Mouse (Mus musculus) hindbrain, embryonic 14.5 days (tissue): Measurements from ENCODE around the gene Syce1l. TPM values are rescaled to one million over a fixed set of nuclear protein-coding genes. Genes with fewer than 3 reads are reported as not detected.

Experiments
- ATAC-seq: fragments of 200-750 bp; cut with Nextera tagmentation; 2 replicates; pipeline ENCODE4 v1.8.0; 2017; ENCODE audit warnings: moderate number of reproducible peaks, mild to moderate bottlenecking, moderate TSS enrichment, moderate library complexity; ENCODE audit not compliant: low FRiP score
- DNase-seq: peaks from one replicate; pipeline ENCODE4 v3.0.0-alpha.2; 2015; ENCODE audit warnings: low spot score
- H3K27ac ChIP-seq: fragments of 300-500 bp; sonication (generic); 2 replicates; pipeline ENCODE4 v1.5.1; 2014; ENCODE audit warnings: mild to moderate bottlenecking, moderate library complexity
- H3K27me3 ChIP-seq: fragments of 300-500 bp; sonication (generic); 2 replicates; pipeline ENCODE4 v1.6.1; 2014; ENCODE audit warnings: mild to moderate bottlenecking, low read length, mixed read lengths; ENCODE audit not compliant: control insufficient read depth, insufficient read depth
- H3K36me3 ChIP-seq: fragments of 300-500 bp; sonication (generic); replicated peaks from 2 replicates; pipeline ENCODE4 v1.6.1; 2014; ENCODE audit not compliant: control insufficient read depth, insufficient read depth
- H3K4me1 ChIP-seq: fragments of 300-500 bp; sonication (generic); replicated peaks from 2 replicates; pipeline ENCODE4 v1.6.1; 2014; ENCODE audit warnings: antibody characterized with exemption, low read length, mixed read lengths; ENCODE audit not compliant: control insufficient read depth, insufficient read depth
- H3K4me2 ChIP-seq: fragments of 300-500 bp; sonication (generic); replicated peaks from 2 replicates; pipeline ENCODE4 v1.6.1; 2014; ENCODE audit warnings: mild to moderate bottlenecking, moderate library complexity
- H3K4me3 ChIP-seq: fragments of 300-500 bp; sonication (generic); replicated peaks from 2 replicates; pipeline ENCODE4 v1.5.1; 2014; ENCODE audit warnings: mild to moderate bottlenecking, low read length
- H3K9ac ChIP-seq: fragments of 300-500 bp; sonication (generic); 2 replicates; pipeline ENCODE4 v1.6.1; 2014
- H3K9me3 ChIP-seq: fragments of 300-500 bp; sonication (generic); 2 replicates; pipeline ENCODE4 v1.6.1; 2016; ENCODE audit warnings: low read length; ENCODE audit not compliant: control insufficient read depth
- WGBS: fragments of 180-500 bp; shearing (Covaris S2); extraction: QIAGEN DNeasy Blood & Tissue Kit; methylation state at CpG from one replicate; pipeline ENCODE4 v1.1.7; 2014; 5-methylcytosine and 5-hydroxymethylcytosine counted together
- polyA plus RNA-seq: library from polyadenylated mRNA; unstranded; fragments of >200 nt; fragmentation: Nextera tagmentation; extraction: Ambion mirVana; gene quantifications from 2 replicates; pipeline ENCODE4 v1.2.1, GENCODE M21; 2014

Syce1l gene
- polyA plus RNA-seq, 1 experiment from 2014 or later, result not detected

DNA sequence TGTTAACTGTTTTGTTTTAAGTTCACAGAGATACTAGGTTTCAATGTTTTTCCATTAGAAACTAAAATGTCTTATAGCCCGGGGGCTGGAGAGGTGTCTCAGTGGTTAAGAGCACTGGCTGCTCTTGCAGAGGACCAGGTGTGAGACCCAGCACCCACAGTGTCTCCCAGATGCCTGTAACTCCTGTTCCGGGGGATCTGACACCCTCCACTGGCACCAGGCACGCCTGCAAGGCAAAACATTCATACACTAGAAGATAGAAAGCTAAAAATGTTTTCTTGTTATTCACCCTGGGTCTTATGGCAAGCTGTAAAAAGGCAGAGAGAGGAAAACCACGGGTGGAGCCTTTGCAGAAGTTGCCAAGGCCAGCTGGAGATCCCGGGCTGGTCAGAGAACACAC lies 2.2 kb downstream of the Syce1l start:
- no peak for ATAC-seq
- H3K9ac ChIP-seq, result no peak overlapping the region
- WGBS, result 84% methylated on average over 5 of the region's 5 CpGs
- DNase-seq, result no peak
- H3K27ac ChIP-seq, result no peak overlapping the region
- H3K4me3 ChIP-seq, result no peak overlapping the region
- no peak overlapping the region for H3K4me2 ChIP-seq
- H3K4me1 ChIP-seq, result no peaks in the 10 kb centered on the region
- H3K9me3 ChIP-seq, result no peaks in the 10 kb centered on the region
- H3K27me3 ChIP-seq, result no peaks in the 10 kb centered on the region
- H3K36me3 ChIP-seq, result peaks cover 29% of the 10 kb centered on the region

DNA sequence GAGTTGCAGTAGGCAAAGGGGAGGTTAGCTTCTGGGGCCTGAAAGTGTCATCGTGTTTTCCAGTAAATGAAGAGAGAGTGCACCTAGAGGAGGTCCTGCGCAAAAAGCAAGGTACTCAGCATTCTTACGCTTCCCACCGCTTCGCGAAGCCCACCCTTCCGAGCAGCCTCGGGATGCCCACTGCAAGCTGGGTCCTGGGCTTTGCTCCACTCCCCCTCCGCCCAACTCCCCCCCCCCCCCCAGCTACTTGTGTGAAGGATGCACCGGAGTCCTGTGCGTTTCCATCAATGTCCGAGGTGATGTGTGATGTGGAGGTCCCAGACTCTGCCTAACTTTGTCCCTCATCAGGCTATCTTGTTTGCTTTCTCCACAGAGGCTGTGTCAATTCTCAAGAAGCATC lies 9.4 kb downstream of the Syce1l start:
- Histone ChIP-seq H3K9me3 (no peaks in the 10 kb centered on the region), H3K27me3 (no peaks in the 10 kb centered on the region), H3K4me1 (no peaks in the 10 kb centered on the region), H3K9ac (no peak overlapping the region), H3K36me3 (no peaks in the 10 kb centered on the region), H3K27ac (no peak overlapping the region), H3K4me2 (no peak overlapping the region), H3K4me3 (no peak overlapping the region)
- WGBS, result 88% methylated on average over 12 of the region's 12 CpGs
- ATAC-seq (no peak), DNase-seq (no peak)

GRCm38 (mm10) chr8:113653151-113653550 lies 10.1 kb downstream of the Syce1l start:
- no peak overlapping the region for H3K4me2 ChIP-seq
- no peak overlapping the region for H3K27ac ChIP-seq
- DNase-seq (no peak), ATAC-seq (no peak)
- H3K27me3 ChIP-seq, result no peaks in the 10 kb centered on the region
- 71% methylated on average over 4 of the region's 4 CpGs for WGBS
- no peak overlapping the region for H3K4me3 ChIP-seq
- no peaks in the 10 kb centered on the region for H3K9me3 ChIP-seq
- no peak overlapping the region for H3K9ac ChIP-seq
- no peaks in the 10 kb centered on the region for H3K36me3 ChIP-seq
- H3K4me1 ChIP-seq, result no peaks in the 10 kb centered on the region

DNA sequence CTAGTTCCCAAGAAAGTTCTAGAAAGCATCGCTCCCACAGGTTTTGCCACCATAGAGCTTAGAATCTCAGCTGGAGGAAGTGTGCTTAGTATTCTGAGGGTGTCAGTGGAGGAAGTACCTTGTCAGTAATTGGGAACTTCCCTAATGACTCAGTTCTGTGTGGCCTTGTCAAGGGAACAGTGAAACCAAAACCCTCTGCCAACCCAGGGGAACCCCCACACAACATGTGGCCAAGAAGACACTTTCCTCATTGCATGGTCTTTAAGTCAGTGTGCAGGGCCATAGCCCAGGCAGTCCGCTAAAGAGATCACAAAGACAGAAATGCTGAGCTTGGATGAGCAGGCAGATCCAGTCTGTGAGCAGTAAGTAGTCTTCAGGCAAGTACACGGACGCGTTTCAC lies 13.1 kb downstream of the Syce1l start:
- Histone ChIP-seq H3K4me2 (no peak overlapping the region), H3K27me3 (no peaks in the 10 kb centered on the region), H3K9ac (no peak overlapping the region), H3K27ac (no peak overlapping the region), H3K4me3 (no peak overlapping the region), H3K36me3 (no peaks in the 10 kb centered on the region), H3K4me1 (no peaks in the 10 kb centered on the region), H3K9me3 (no peaks in the 10 kb centered on the region)
- DNase-seq, result no peak
- WGBS, result 94% methylated on average over 5 of the region's 5 CpGs
- no peak for ATAC-seq

DNA sequence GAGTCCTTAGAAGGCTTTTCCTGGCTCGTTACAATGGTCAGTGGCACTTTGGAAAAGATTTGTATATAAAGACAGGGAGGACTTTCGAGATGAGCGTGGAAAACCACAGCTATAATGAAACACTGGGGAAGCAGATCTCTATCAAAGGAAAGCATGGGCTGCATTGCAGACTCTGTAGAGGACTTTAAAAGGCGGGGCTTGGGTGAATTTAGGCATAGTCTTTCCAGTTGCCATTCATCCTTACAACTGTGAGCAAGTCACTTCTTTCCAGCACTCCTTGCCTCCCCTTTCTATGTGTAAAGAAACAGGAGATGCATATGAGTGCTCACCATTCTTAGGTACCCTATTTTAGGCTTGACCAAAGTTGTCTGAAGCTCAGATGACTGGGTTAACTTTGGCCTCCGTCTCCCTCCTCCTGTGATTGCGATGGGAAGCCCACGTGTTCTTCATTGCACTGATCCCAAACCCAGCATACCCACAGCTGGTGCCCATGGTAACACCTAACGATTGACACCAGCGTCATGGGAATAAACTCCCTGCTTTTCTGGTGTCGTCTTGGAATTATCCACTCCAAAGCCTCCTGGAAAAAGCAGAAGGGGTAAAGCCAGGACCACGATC lies 13.8 kb downstream of the Syce1l start:
- Histone ChIP-seq H3K27me3 (no peaks in the 10 kb centered on the region), H3K27ac (no peak overlapping the region), H3K4me1 (no peaks in the 10 kb centered on the region), H3K36me3 (no peaks in the 10 kb centered on the region), H3K4me2 (no peak overlapping the region), H3K4me3 (no peak overlapping the region), H3K9ac (no peak overlapping the region), H3K9me3 (no peaks in the 10 kb centered on the region)
- ATAC-seq (no peak), DNase-seq (no peak)
- 81% methylated on average over 11 of the region's 11 CpGs for WGBS

DNA sequence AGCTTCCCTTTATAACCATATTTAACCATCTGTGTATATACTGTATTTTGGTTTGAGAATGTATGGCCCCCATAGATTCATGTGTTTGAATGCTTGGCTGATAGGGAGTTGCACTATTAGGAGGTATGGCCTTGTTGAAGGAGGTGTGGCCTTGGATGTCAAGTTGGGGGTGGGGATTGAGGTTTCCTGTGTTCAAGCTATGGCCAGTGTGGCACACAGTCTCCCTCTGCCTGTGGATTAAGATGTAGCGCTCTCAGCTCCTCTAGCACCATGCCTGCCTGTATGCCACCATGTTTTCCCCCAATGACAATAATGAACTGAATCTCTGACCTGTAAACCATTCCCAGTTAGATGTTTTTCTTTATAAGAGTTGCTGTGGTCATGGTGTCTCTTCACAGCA lies 17.1 kb downstream of the Syce1l start:
- H3K27me3 ChIP-seq, result no peaks in the 10 kb centered on the region
- H3K4me2 ChIP-seq, result no peak overlapping the region
- H3K9me3 ChIP-seq, result no peaks in the 10 kb centered on the region
- H3K27ac ChIP-seq, result no peak overlapping the region
- no peaks in the 10 kb centered on the region for H3K36me3 ChIP-seq
- H3K9ac ChIP-seq, result no peak overlapping the region
- WGBS, result 96% methylated on average over 1 of the region's 1 CpGs
- DNase-seq (no peak), ATAC-seq (no peak)
- H3K4me3 ChIP-seq, result no peak overlapping the region
- 0 out of 2 replicates have a peak, but pooled peaks cover 4% of the 10 kb centered on the region for H3K4me1 ChIP-seq

GRCm38 (mm10) chr8:113664544-113664943 lies 21.5 kb downstream of the Syce1l start:
- 11% methylated on average over 2 of the region's 2 CpGs for WGBS
- peak; percentile 89 for ATAC-seq

DNA sequence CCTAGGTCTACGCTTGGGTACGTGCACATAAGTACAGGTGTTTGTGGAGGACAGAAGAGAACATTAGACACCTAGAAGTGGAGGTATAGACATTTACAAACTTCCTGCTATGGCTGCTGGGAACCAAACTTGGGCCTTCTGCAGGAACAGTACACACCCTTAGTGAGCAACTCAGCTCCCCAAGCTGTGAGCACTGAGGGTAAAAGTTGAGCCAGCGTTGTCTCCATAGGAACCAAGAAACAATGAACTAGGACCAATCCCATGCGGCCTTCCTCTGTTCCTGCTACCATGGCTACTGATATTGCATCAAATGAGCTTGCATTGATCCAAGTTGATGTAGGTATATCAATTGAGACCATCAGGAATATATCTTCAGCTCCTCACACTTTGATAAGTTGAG lies 22.0 kb downstream of the Syce1l start:
- no peaks in the 10 kb centered on the region for H3K36me3 ChIP-seq
- no peak overlapping the region for H3K4me3 ChIP-seq
- ATAC-seq (peak; percentile 59; the same call in 1 of the 2 replicates), DNase-seq (no peak)
- H3K27me3 ChIP-seq, result no peaks in the 10 kb centered on the region
- H3K9ac ChIP-seq, result no peak overlapping the region
- WGBS, result 48% methylated on average over 4 of the region's 4 CpGs
- H3K4me2 ChIP-seq, result no peak overlapping the region
- no peaks in the 10 kb centered on the region for H3K9me3 ChIP-seq
- 0 out of 2 replicates have a peak, but pooled peaks cover 4% of the 10 kb centered on the region for H3K4me1 ChIP-seq
- no peak overlapping the region for H3K27ac ChIP-seq

More at GRCm38 (mm10) chr8:113664544-113664943, 21.5 kb downstream of the Syce1l start:
- no peak overlapping the region for H3K27ac ChIP-seq
- H3K4me1 ChIP-seq, result 0 out of 2 replicates have a peak, but pooled peaks cover 4% of the 10 kb centered on the region
- H3K9me3 ChIP-seq, result no peaks in the 10 kb centered on the region
- H3K9ac ChIP-seq, result no peak overlapping the region
- no peaks in the 10 kb centered on the region for H3K27me3 ChIP-seq
- no peaks in the 10 kb centered on the region for H3K36me3 ChIP-seq
- H3K4me2 ChIP-seq, result no peak overlapping the region
- DNase-seq, result peak; percentile 97
- H3K4me3 ChIP-seq, result no peak overlapping the region

GRCm38 (mm10) chr8:113665951-113666350 lies 22.9 kb downstream of the Syce1l start:
- Histone ChIP-seq H3K9ac (no peak overlapping the region), H3K27ac (no peak overlapping the region), H3K27me3 (no peaks in the 10 kb centered on the region), H3K4me1 (0 out of 2 replicates have a peak, but pooled peaks cover 4% of the 10 kb centered on the region), H3K4me3 (no peak overlapping the region), H3K9me3 (no peaks in the 10 kb centered on the region), H3K4me2 (no peak overlapping the region), H3K36me3 (no peaks in the 10 kb centered on the region)
- DNase-seq, result no peak
- 72% methylated on average over 8 of the region's 8 CpGs for WGBS
- no peak for ATAC-seq
